Mouse (Mus musculus) MEL (cell line): ENCODE measurements around the gene Runx1. TPM values are rescaled to one million over a fixed set of nuclear protein-coding genes. Genes with fewer than 3 reads are reported as not detected.

ENCODE experiments used
- DNase-seq: peaks from one replicate; pipeline ENCODE4 v3.0.0; 2011; ENCODE audit warnings: low read depth, low spot score
- H3K27ac ChIP-seq: 2 replicates; pipeline ENCODE4 v1.5.1; 2012; ENCODE audit warnings: low read depth, mild to moderate bottlenecking, control low read depth, low read length, moderate library complexity; ENCODE audit not compliant: control insufficient read depth
- H3K27me3 ChIP-seq, 2 experiments: fragments of 150-350 bp in 1 of 2; sonication (generic) in 1 of 2; 2 replicates each; pipeline ENCODE4 v1.6.1; 2012; ENCODE audit warnings: low read length in 2 of 2, mild to moderate bottlenecking in 2 of 2, improper control_type of control experiment in 1 of 2, moderate library complexity in 1 of 2; ENCODE audit not compliant: insufficient read depth in 2 of 2, control insufficient read depth in 1 of 2
- H3K36me3 ChIP-seq, 2 experiments: 2 replicates each; pipeline ENCODE4 v1.6.1; 2012 to 2014; ENCODE audit warnings: low read length in 2 of 2, improper control_type of control experiment in 1 of 2, inconsistent platforms in 1 of 2, mild to moderate bottlenecking in 1 of 2; ENCODE audit not compliant: insufficient read depth in 2 of 2, control insufficient read depth in 1 of 2
- H3K4me1 ChIP-seq, 2 experiments: fragments of 150-350 bp in 1 of 2; sonication (generic) in 1 of 2; 2 replicates each; pipeline ENCODE4 v1.6.1; 2012; ENCODE audit warnings: low read length in 2 of 2, improper control_type of control experiment in 1 of 2, mild to moderate bottlenecking in 1 of 2; ENCODE audit not compliant: insufficient read depth in 2 of 2, control insufficient read depth in 1 of 2
- H3K4me3 ChIP-seq, 2 experiments: fragments of 150-350 bp in 1 of 2; sonication (generic) in 1 of 2; 2 replicates each; pipeline ENCODE4 v1.5.1; 2012; ENCODE audit warnings: low read depth in 2 of 2, low read length in 2 of 2, mild to moderate bottlenecking in 2 of 2, moderate library complexity in 2 of 2, control low read depth in 1 of 2, improper control_type of control experiment in 1 of 2; ENCODE audit not compliant: control insufficient read depth in 1 of 2, insufficient read depth in 1 of 2
- H3K79me2 ChIP-seq: 2 replicates; pipeline ENCODE4 v1.6.1; 2012; ENCODE audit warnings: mild to moderate bottlenecking, low read length, moderate library complexity; ENCODE audit not compliant: control insufficient read depth, poor library complexity, insufficient read depth
- H3K9ac ChIP-seq: 2 replicates; pipeline ENCODE4 v1.6.1; 2012; ENCODE audit warnings: low read depth, mild to moderate bottlenecking, control low read depth, low read length, moderate library complexity; ENCODE audit not compliant: control insufficient read depth, poor library complexity, severe bottlenecking
- H3K9me3 ChIP-seq: fragments of 150-350 bp; sonication (generic); replicated peaks from 2 replicates; pipeline ENCODE4 v1.6.1; 2012; ENCODE audit warnings: mild to moderate bottlenecking, low read length, improper control_type of control experiment, moderate library complexity; ENCODE audit not compliant: insufficient read depth
- E2F4 ChIP-seq: IDR thresholded peaks from 2 replicates; pipeline ENCODE4 v1.6.1; 2011; ENCODE audit warnings: low read depth, low read length, improper control_type of control experiment, borderline replicate concordance
- EP300 ChIP-seq, 2 experiments: IDR thresholded peaks; 2 replicates each; pipeline ENCODE4 v1.6.1; 2011; ENCODE audit warnings: improper control_type of control experiment in 2 of 2, low read length in 2 of 2, low read depth in 1 of 2, mild to moderate bottlenecking in 1 of 2
- ETS1 ChIP-seq: IDR thresholded peaks from 2 replicates; pipeline ENCODE4 v1.6.1; 2012; ENCODE audit warnings: low read depth, mild to moderate bottlenecking, inconsistent platforms, low read length, improper control_type of control experiment, moderate library complexity
- GATA1 ChIP-seq: IDR thresholded peaks from 2 replicates; pipeline ENCODE4 v1.6.1; 2011; ENCODE audit warnings: low read depth, low read length, improper control_type of control experiment
- JUND ChIP-seq: IDR thresholded peaks from 2 replicates; pipeline ENCODE4 v1.6.1; 2011; ENCODE audit warnings: low read depth, mild to moderate bottlenecking, improper control_type of control experiment, low read length
- MAX ChIP-seq: IDR thresholded peaks from 2 replicates; pipeline ENCODE4 v1.6.1; 2011; ENCODE audit warnings: low read length, improper control_type of control experiment
- MAZ ChIP-seq: IDR thresholded peaks from 2 replicates; pipeline ENCODE4 v1.6.1; 2012; ENCODE audit warnings: low read depth, mild to moderate bottlenecking, inconsistent platforms, low read length, improper control_type of control experiment
- NRF1 ChIP-seq: IDR thresholded peaks from 2 replicates; pipeline ENCODE4 v1.6.1; 2014; ENCODE audit warnings: low read depth, mild to moderate bottlenecking, inconsistent platforms, low read length, improper control_type of control experiment, moderate library complexity; ENCODE audit not compliant: poor library complexity, insufficient read depth, severe bottlenecking
- POLR2A ChIP-seq, 2 experiments: IDR thresholded peaks; 2 replicates each; pipeline ENCODE4 v1.6.1; 2011 to 2012; ENCODE audit warnings: low read length in 2 of 2, mild to moderate bottlenecking in 2 of 2, control low read depth in 1 of 2, improper control_type of control experiment in 1 of 2, low read depth in 1 of 2, moderate library complexity in 1 of 2; ENCODE audit not compliant: control insufficient read depth in 1 of 2, insufficient read depth in 1 of 2, poor library complexity in 1 of 2
- POLR2AphosphoS2 ChIP-seq: IDR thresholded peaks from 2 replicates; pipeline ENCODE4 v1.6.1; 2011; ENCODE audit warnings: low read length, improper control_type of control experiment
- RCOR1 ChIP-seq: IDR thresholded peaks from 2 replicates; pipeline ENCODE4 v1.6.1; 2012; ENCODE audit warnings: low read depth, mild to moderate bottlenecking, inconsistent platforms, low read length, improper control_type of control experiment
- SMC3 ChIP-seq: IDR thresholded peaks from 2 replicates; pipeline ENCODE4 v1.6.1; 2011; ENCODE audit warnings: low read depth, low read length, improper control_type of control experiment
- TBP ChIP-seq: IDR thresholded peaks from 2 replicates; pipeline ENCODE4 v1.8.0; 2011; ENCODE audit warnings: low read depth, low read length, improper control_type of control experiment
- TCF12 ChIP-seq: IDR thresholded peaks from 2 replicates; pipeline ENCODE4 v1.6.1; 2014; ENCODE audit warnings: low read depth, mild to moderate bottlenecking, inconsistent platforms, low read length, improper control_type of control experiment, moderate library complexity
- ZKSCAN1 ChIP-seq: IDR thresholded peaks from 2 replicates; pipeline ENCODE4 v1.6.1; 2012; ENCODE audit warnings: low read depth, mild to moderate bottlenecking, inconsistent platforms, low read length, improper control_type of control experiment, moderate library complexity
- polyA plus RNA-seq, 2 experiments: library from polyadenylated mRNA; stranded (reverse) in 1 of 2; unstranded in 1 of 2; fragments of >175 nt in 1 of 2; fragments of >200 nt in 1 of 2; gene quantifications; 2 replicates each; pipeline versions ENCODE4 v1.2.1 to v1.2.4; 2012; ENCODE audit warnings: low replicate concordance in 2 of 2, low read depth in 1 of 2; ENCODE audit not compliant: insufficient read length in 2 of 2, insufficient read depth in 1 of 2, missing spikeins in 1 of 2
- total RNA-seq: library from RNA; depleted of rRNA; stranded (reverse); fragments of 300-350 nt; gene quantifications from 2 replicates; pipeline ENCODE4 v1.2.3, GENCODE M21; 2012

Gene Runx1
- total and polyA plus RNA-seq, 3 experiments: 14.3 to 23.5 TPM; not detected in 1

GRCm38 (mm10) chr16:92779896-92780435 lies 46.0 kb downstream of the Runx1 start:
- Histone ChIP-seq H3K9ac (no peak overlapping the region), H3K79me2 (peaks cover 50% of the 10 kb centered on the region), H3K4me3 (no peak overlapping the region), H3K36me3 (peaks cover 0 to 6% of the 10 kb centered on the region in 2 experiments; a peak in 2 of 4 replicates), H3K4me1 (no peaks in the 10 kb centered on the region), H3K27me3 (no peaks in the 10 kb centered on the region), H3K27ac (no peak overlapping the region), H3K9me3 (no peaks in the 10 kb centered on the region)
- no peak for TF ChIP-seq SMC3
- no peak for TF ChIP-seq JUND
- no peak for TF ChIP-seq MAZ
- TF ChIP-seq EP300 (IDR thresholded peaks at IDR 0.05; ENCODE audit: low read depth in 1 of 2, low read length in 2 of 2): no peak
- TF ChIP-seq NRF1: no peak
- TF ChIP-seq ETS1: no peak
- TF ChIP-seq MAX: no peak
- TF ChIP-seq TBP: no peak
- no peak for TF ChIP-seq GATA1
- no peak for TF ChIP-seq E2F4
- TF ChIP-seq POLR2A (IDR thresholded peaks at IDR 0.05; ENCODE audit: control insufficient read depth in 1 of 2, insufficient read depth in 1 of 2, low read depth in 1 of 2, low read length in 2 of 2, poor library complexity in 1 of 2): no peak
- no peak for TF ChIP-seq TCF12
- DNase-seq: no peak

DNA sequence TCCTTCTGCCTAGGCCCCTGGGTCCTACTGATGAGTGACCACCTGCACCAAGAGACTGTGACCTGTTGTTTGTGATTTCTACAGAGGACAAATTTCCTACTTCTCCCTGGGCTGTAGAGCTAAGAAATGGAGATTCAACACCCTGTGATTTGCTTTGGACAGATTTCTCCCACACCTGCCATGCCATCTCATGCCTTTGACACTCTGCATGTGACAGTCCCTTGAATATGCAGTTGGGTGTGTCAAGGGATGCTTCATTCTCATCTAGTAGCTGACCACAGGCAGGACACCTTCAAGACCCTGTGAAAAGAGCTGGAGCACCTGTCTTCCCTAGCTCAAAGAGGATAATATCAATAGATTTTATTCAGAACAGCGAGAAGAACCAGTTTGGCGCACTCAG lies 46.8 kb downstream of the Runx1 start:
- H3K9me3 ChIP-seq: no peaks in the 10 kb centered on the region
- no peak for DNase-seq
- H3K4me1 ChIP-seq: no peaks in the 10 kb centered on the region
- no peak for TF ChIP-seq ZKSCAN1
- no peak for TF ChIP-seq POLR2AphosphoS2
- no peak for TF ChIP-seq RCOR1
- H3K27ac ChIP-seq: no peak overlapping the region
- H3K4me3 ChIP-seq: no peak overlapping the region
- no peaks in the 10 kb centered on the region for H3K27me3 ChIP-seq
- H3K36me3 ChIP-seq: peaks cover 0 to 3% of the 10 kb centered on the region in 2 experiments; a peak in 2 of 4 replicates
- H3K9ac ChIP-seq: no peak overlapping the region
- peaks cover 49% of the 10 kb centered on the region for H3K79me2 ChIP-seq
